Mouse (Mus musculus) MEL (cell line): ENCODE results near the gene Eef1a2. TPM values are rescaled to one million over a fixed set of nuclear protein-coding genes. Genes with fewer than 3 reads are reported as not detected.

ENCODE experiments used
- DNase-seq: peaks from one replicate; pipeline ENCODE4 v3.0.0; 2011; ENCODE audit warnings: low read depth, low spot score
- H3K27ac ChIP-seq: 2 replicates; pipeline ENCODE4 v1.5.1; 2012; ENCODE audit warnings: low read depth, mild to moderate bottlenecking, control low read depth, low read length, moderate library complexity; ENCODE audit not compliant: control insufficient read depth
- H3K27me3 ChIP-seq, 2 experiments: fragments of 150-350 bp in 1 of 2; sonication (generic) in 1 of 2; 2 replicates each; pipeline ENCODE4 v1.6.1; 2012; ENCODE audit warnings: low read length in 2 of 2, mild to moderate bottlenecking in 2 of 2, improper control_type of control experiment in 1 of 2, moderate library complexity in 1 of 2; ENCODE audit not compliant: insufficient read depth in 2 of 2, control insufficient read depth in 1 of 2
- H3K36me3 ChIP-seq, 2 experiments: 2 replicates each; pipeline ENCODE4 v1.6.1; 2012 to 2014; ENCODE audit warnings: low read length in 2 of 2, improper control_type of control experiment in 1 of 2, inconsistent platforms in 1 of 2, mild to moderate bottlenecking in 1 of 2; ENCODE audit not compliant: insufficient read depth in 2 of 2, control insufficient read depth in 1 of 2
- H3K4me1 ChIP-seq, 2 experiments: fragments of 150-350 bp in 1 of 2; sonication (generic) in 1 of 2; 2 replicates each; pipeline ENCODE4 v1.6.1; 2012; ENCODE audit warnings: low read length in 2 of 2, improper control_type of control experiment in 1 of 2, mild to moderate bottlenecking in 1 of 2; ENCODE audit not compliant: insufficient read depth in 2 of 2, control insufficient read depth in 1 of 2
- H3K4me3 ChIP-seq, 2 experiments: fragments of 150-350 bp in 1 of 2; sonication (generic) in 1 of 2; 2 replicates each; pipeline ENCODE4 v1.5.1; 2012; ENCODE audit warnings: low read depth in 2 of 2, low read length in 2 of 2, mild to moderate bottlenecking in 2 of 2, moderate library complexity in 2 of 2, control low read depth in 1 of 2, improper control_type of control experiment in 1 of 2; ENCODE audit not compliant: control insufficient read depth in 1 of 2, insufficient read depth in 1 of 2
- H3K79me2 ChIP-seq: 2 replicates; pipeline ENCODE4 v1.6.1; 2012; ENCODE audit warnings: mild to moderate bottlenecking, low read length, moderate library complexity; ENCODE audit not compliant: control insufficient read depth, poor library complexity, insufficient read depth
- H3K9ac ChIP-seq: 2 replicates; pipeline ENCODE4 v1.6.1; 2012; ENCODE audit warnings: low read depth, mild to moderate bottlenecking, control low read depth, low read length, moderate library complexity; ENCODE audit not compliant: control insufficient read depth, poor library complexity, severe bottlenecking
- H3K9me3 ChIP-seq: fragments of 150-350 bp; sonication (generic); replicated peaks from 2 replicates; pipeline ENCODE4 v1.6.1; 2012; ENCODE audit warnings: mild to moderate bottlenecking, low read length, improper control_type of control experiment, moderate library complexity; ENCODE audit not compliant: insufficient read depth
- CTCF ChIP-seq, 3 experiments: IDR thresholded peaks in 2 of 3; conservative IDR thresholded peaks in 1 of 3; 2 replicates each; pipeline ENCODE4 v1.5.1; 2011 to 2012; ENCODE audit warnings: low read length in 3 of 3, low read depth in 2 of 3, mild to moderate bottlenecking in 2 of 3, improper control_type of control experiment in 1 of 3, inconsistent platforms in 1 of 3, mixed read lengths in 1 of 3, moderate library complexity in 1 of 3; ENCODE audit not compliant: control insufficient read depth in 1 of 3, insufficient read depth in 1 of 3, poor library complexity in 1 of 3, severe bottlenecking in 1 of 3
- ELF1 ChIP-seq: IDR thresholded peaks from 2 replicates; pipeline ENCODE4 v1.6.1; 2014; ENCODE audit warnings: low read depth, mild to moderate bottlenecking, inconsistent platforms, low read length, improper control_type of control experiment, moderate library complexity
- EP300 ChIP-seq, 2 experiments: IDR thresholded peaks; 2 replicates each; pipeline ENCODE4 v1.6.1; 2011; ENCODE audit warnings: improper control_type of control experiment in 2 of 2, low read length in 2 of 2, low read depth in 1 of 2, mild to moderate bottlenecking in 1 of 2
- ETS1 ChIP-seq: IDR thresholded peaks from 2 replicates; pipeline ENCODE4 v1.6.1; 2012; ENCODE audit warnings: low read depth, mild to moderate bottlenecking, inconsistent platforms, low read length, improper control_type of control experiment, moderate library complexity
- GATA1 ChIP-seq: IDR thresholded peaks from 2 replicates; pipeline ENCODE4 v1.6.1; 2011; ENCODE audit warnings: low read depth, low read length, improper control_type of control experiment
- HCFC1 ChIP-seq: IDR thresholded peaks from 2 replicates; pipeline ENCODE4 v1.6.1; 2012; ENCODE audit warnings: low read depth, mild to moderate bottlenecking, inconsistent platforms, low read length, improper control_type of control experiment, moderate library complexity
- JUND ChIP-seq: IDR thresholded peaks from 2 replicates; pipeline ENCODE4 v1.6.1; 2011; ENCODE audit warnings: low read depth, mild to moderate bottlenecking, improper control_type of control experiment, low read length
- MAX ChIP-seq: IDR thresholded peaks from 2 replicates; pipeline ENCODE4 v1.6.1; 2011; ENCODE audit warnings: low read length, improper control_type of control experiment
- MAZ ChIP-seq: IDR thresholded peaks from 2 replicates; pipeline ENCODE4 v1.6.1; 2012; ENCODE audit warnings: low read depth, mild to moderate bottlenecking, inconsistent platforms, low read length, improper control_type of control experiment
- MEF2A ChIP-seq: IDR thresholded peaks from 2 replicates; pipeline ENCODE4 v1.6.1; 2014; ENCODE audit warnings: low read depth, mild to moderate bottlenecking, inconsistent platforms, low read length, improper control_type of control experiment; ENCODE audit not compliant: poor library complexity, insufficient replicate concordance, severe bottlenecking; ENCODE audit errors: extremely low read depth
- NRF1 ChIP-seq: IDR thresholded peaks from 2 replicates; pipeline ENCODE4 v1.6.1; 2014; ENCODE audit warnings: low read depth, mild to moderate bottlenecking, inconsistent platforms, low read length, improper control_type of control experiment, moderate library complexity; ENCODE audit not compliant: poor library complexity, insufficient read depth, severe bottlenecking
- POLR2AphosphoS2 ChIP-seq: IDR thresholded peaks from 2 replicates; pipeline ENCODE4 v1.6.1; 2011; ENCODE audit warnings: low read length, improper control_type of control experiment
- POLR2AphosphoS5 ChIP-seq: IDR thresholded peaks from 2 replicates; pipeline ENCODE4 v1.6.1; 2012; ENCODE audit warnings: low read depth, borderline replicate concordance, mild to moderate bottlenecking, inconsistent platforms, low read length, moderate library complexity, mixed read lengths
- RAD21 ChIP-seq: IDR thresholded peaks from 2 replicates; pipeline ENCODE4 v1.6.1; 2011; ENCODE audit warnings: mild to moderate bottlenecking, low read depth, low read length, improper control_type of control experiment
- RCOR1 ChIP-seq: IDR thresholded peaks from 2 replicates; pipeline ENCODE4 v1.6.1; 2012; ENCODE audit warnings: low read depth, mild to moderate bottlenecking, inconsistent platforms, low read length, improper control_type of control experiment
- SIN3A ChIP-seq: IDR thresholded peaks from 2 replicates; pipeline ENCODE4 v1.6.1; 2012; ENCODE audit warnings: low read length, improper control_type of control experiment, inconsistent platforms
- SMC3 ChIP-seq: IDR thresholded peaks from 2 replicates; pipeline ENCODE4 v1.6.1; 2011; ENCODE audit warnings: low read depth, low read length, improper control_type of control experiment
- TAL1 ChIP-seq: IDR thresholded peaks from 2 replicates; pipeline ENCODE4 v1.6.1; 2012; ENCODE audit warnings: mild to moderate bottlenecking, inconsistent platforms, low read length, moderate library complexity, mixed read lengths
- TBP ChIP-seq: IDR thresholded peaks from 2 replicates; pipeline ENCODE4 v1.8.0; 2011; ENCODE audit warnings: low read depth, low read length, improper control_type of control experiment
- TCF12 ChIP-seq: IDR thresholded peaks from 2 replicates; pipeline ENCODE4 v1.6.1; 2014; ENCODE audit warnings: low read depth, mild to moderate bottlenecking, inconsistent platforms, low read length, improper control_type of control experiment, moderate library complexity
- USF1 ChIP-seq: IDR thresholded peaks from 2 replicates; pipeline ENCODE4 v1.6.1; 2014; ENCODE audit warnings: low read depth, mild to moderate bottlenecking, inconsistent platforms, low read length, improper control_type of control experiment, moderate library complexity
- USF2 ChIP-seq, 2 experiments: IDR thresholded peaks; 2 replicates each; pipeline ENCODE4 v1.6.1; 2011 to 2012; ENCODE audit warnings: improper control_type of control experiment in 2 of 2, low read length in 2 of 2, borderline replicate concordance in 1 of 2, inconsistent platforms in 1 of 2, low read depth in 1 of 2, mild to moderate bottlenecking in 1 of 2; ENCODE audit not compliant: insufficient read depth in 1 of 2
- ZC3H11A ChIP-seq: IDR thresholded peaks from 2 replicates; pipeline ENCODE4 v1.6.1; 2012; ENCODE audit warnings: low read depth, mild to moderate bottlenecking, inconsistent platforms, low read length, improper control_type of control experiment
- ZKSCAN1 ChIP-seq: IDR thresholded peaks from 2 replicates; pipeline ENCODE4 v1.6.1; 2012; ENCODE audit warnings: low read depth, mild to moderate bottlenecking, inconsistent platforms, low read length, improper control_type of control experiment, moderate library complexity
- polyA plus RNA-seq, 2 experiments: library from polyadenylated mRNA; stranded (reverse) in 1 of 2; unstranded in 1 of 2; fragments of >175 nt in 1 of 2; fragments of >200 nt in 1 of 2; gene quantifications; 2 replicates each; pipeline versions ENCODE4 v1.2.1 to v1.2.4; 2012; ENCODE audit warnings: low replicate concordance in 2 of 2, low read depth in 1 of 2; ENCODE audit not compliant: insufficient read length in 2 of 2, insufficient read depth in 1 of 2, missing spikeins in 1 of 2
- total RNA-seq: library from RNA; depleted of rRNA; stranded (reverse); fragments of 300-350 nt; gene quantifications from 2 replicates; pipeline ENCODE4 v1.2.3, GENCODE M21; 2012

Eef1a2 gene
- total and polyA plus RNA-seq, 3 experiments: not detected

GRCm38 (mm10) chr2:181104111-181104510, 52.7 kb downstream of the Eef1a2 start:
- H3K79me2 ChIP-seq: no peaks in the 10 kb centered on the region
- no peak overlapping the region for H3K4me3 ChIP-seq
- no peak for DNase-seq
- no peak overlapping the region for H3K9ac ChIP-seq
- peaks cover 0 to 11% of the 10 kb centered on the region in 2 experiments; a peak in 3 of 4 replicates for H3K27me3 ChIP-seq
- TF ChIP-seq MEF2A: no peak
- no peak for TF ChIP-seq CTCF (IDR thresholded peaks at IDR 0.05 in 2 of 3, conservative IDR thresholded peaks at IDR 0.05 in 1 of 3; ENCODE audit: control insufficient read depth in 1 of 3, insufficient read depth in 1 of 3, low read depth in 2 of 3, low read length in 3 of 3, poor library complexity in 1 of 3, severe bottlenecking in 1 of 3)
- no peak for TF ChIP-seq ZC3H11A
- no peak for TF ChIP-seq MAX
- no peak for TF ChIP-seq ELF1
- no peak for TF ChIP-seq TBP
- TF ChIP-seq RAD21: no peak
- no peak for TF ChIP-seq POLR2AphosphoS2
- no peak for TF ChIP-seq NRF1
- no peak for TF ChIP-seq EP300 (IDR thresholded peaks at IDR 0.05; ENCODE audit: low read depth in 1 of 2, low read length in 2 of 2)
- TF ChIP-seq ZKSCAN1: no peak
- TF ChIP-seq SMC3: no peak
- no peak for TF ChIP-seq GATA1
- TF ChIP-seq ETS1: no peak
- TF ChIP-seq TCF12: no peak
- no peak for TF ChIP-seq USF2 (IDR thresholded peaks at IDR 0.05; ENCODE audit: borderline replicate concordance in 1 of 2, insufficient read depth in 1 of 2, low read depth in 1 of 2, low read length in 2 of 2)
- TF ChIP-seq JUND: no peak
- H3K36me3 ChIP-seq: no peaks in the 10 kb centered on the region
- H3K27ac ChIP-seq: no peak overlapping the region
- H3K9me3 ChIP-seq: no peaks in the 10 kb centered on the region
- no peaks in the 10 kb centered on the region for H3K4me1 ChIP-seq

GRCm38 (mm10) chr2:181102161-181102560, 54.7 kb downstream of the Eef1a2 start:
- DNase-seq: no peak
- H3K4me1 ChIP-seq: no peaks in the 10 kb centered on the region
- H3K4me3 ChIP-seq: no peak overlapping the region
- TF ChIP-seq MAZ (no peak), RCOR1 (no peak), SIN3A (no peak), POLR2AphosphoS5 (no peak), USF1 (no peak), HCFC1 (no peak), ETS1 (no peak), RAD21 (no peak), TAL1 (no peak)
- TF ChIP-seq, all 39 proteins: peak for 0
- Histone ChIP-seq H3K79me2 (no peaks in the 10 kb centered on the region), H3K27ac (no peak overlapping the region), H3K27me3 (peaks cover 4 to 18% of the 10 kb centered on the region in 2 experiments), H3K36me3 (no peaks in the 10 kb centered on the region), H3K9me3 (no peaks in the 10 kb centered on the region), H3K9ac (no peak overlapping the region)
